Mouse (Mus musculus) adrenal gland, adult 8-10 months (tissue): Measurements from ENCODE around the gene Gm21188. TPM values are rescaled to one million over a fixed set of nuclear protein-coding genes. Genes with fewer than 3 reads are reported as not detected.
"Not testable (repeated sequence)": the region's sequence is repeated elsewhere in the genome, so short reads cannot be mapped to it uniquely, and the experiment has no call there.

Source experiments
- DNase-seq: peaks from one replicate; pipeline ENCODE4 v3.0.0; 2022
- total RNA-seq, 4 experiments: library from RNA; stranded (reverse); gene quantifications; 2 replicates each; pipeline ENCODE4 v1.2.4; 2022

Gm21188 gene
- total RNA-seq, 4 experiments from 2014 or later, result 0.21 to 0.54 (median 0.25) TPM; not detected in 1

GRCm38 (mm10) chr13:120026373-120026772 lies 25.6 kb downstream of the Gm21188 start:
- not testable (repeated sequence) for DNase-seq

- not testable (repeated sequence) for DNase-seq
Observed at GRCm38 (mm10) chr13:120025576-120025975, 26.4 kb downstream of the Gm21188 start.

GRCm38 (mm10) chr13:120025004-120025403 lies 27.0 kb downstream of the Gm21188 start:
- not testable (repeated sequence) for DNase-seq

- DNase-seq, result not testable (repeated sequence)
Observed at GRCm38 (mm10) chr13:120024581-120024980, 27.4 kb downstream of the Gm21188 start.

GRCm38 (mm10) chr13:120021477-120021876 lies 30.5 kb downstream of the Gm21188 start:
- DNase-seq, result not testable (repeated sequence)

GRCm38 (mm10) chr13:120015348-120016007 lies 36.5 kb downstream of the Gm21188 start:
- not testable (repeated sequence) for DNase-seq

- not testable (repeated sequence) for DNase-seq
Observed at GRCm38 (mm10) chr13:120013962-120014361, 38.0 kb downstream of the Gm21188 start.

GRCm38 (mm10) chr13:120013544-120013943 lies 38.5 kb downstream of the Gm21188 start:
- DNase-seq, result not testable (repeated sequence)

- not testable (repeated sequence) for DNase-seq
Observed at GRCm38 (mm10) chr13:120010068-120010467, 41.9 kb downstream of the Gm21188 start.

- not testable (repeated sequence) for DNase-seq
Observed at GRCm38 (mm10) chr13:119999215-119999614, 52.8 kb downstream of the Gm21188 start.

GRCm38 (mm10) chr13:119998442-119999086 lies 53.4 kb downstream of the Gm21188 start:
- DNase-seq, result not testable (repeated sequence)

GRCm38 (mm10) chr13:119991917-119992496 lies 60.0 kb downstream of the Gm21188 start:
- DNase-seq, result not testable (repeated sequence)

- DNase-seq, result not testable (repeated sequence)
Observed at GRCm38 (mm10) chr13:119991264-119991663, 60.7 kb downstream of the Gm21188 start.

Other genes with a start within 250 kb of the Gm21188 start
- gene AF067063, start 222.0 kb downstream of the Gm21188 start, total RNA-seq, result not detected
- gene D13Ertd608e, start 216.2 kb downstream of the Gm21188 start, total RNA-seq, result not detected
- not detected for gene Tcstv1, start 157.4 kb downstream of the Gm21188 start, total RNA-seq
- gene Gm21761, start 122.9 kb downstream of the Gm21188 start, total RNA-seq, result not detected
- gene B020031M17Rik, start 101.4 kb downstream of the Gm21188 start, total RNA-seq, result not detected
- not detected for gene Gm36079, start 25.2 kb downstream of the Gm21188 start, total RNA-seq
- gene Gm20767, start 88.1 kb upstream of the Gm21188 start, total RNA-seq, result not detected
- not detected for gene Gm21818, start 120.2 kb upstream of the Gm21188 start, total RNA-seq
- not detected for gene Gm21762, start 163.8 kb upstream of the Gm21188 start, total RNA-seq
- not detected for gene Gm21731, start 186.9 kb upstream of the Gm21188 start, total RNA-seq
- gene AF067061, start 210.9 kb upstream of the Gm21188 start, total RNA-seq, result not detected
- under 1 TPM in 1 of 4 experiments, not detected in 3; 0.38 TPM for gene BC147527, start 248.2 kb upstream of the Gm21188 start, total RNA-seq